In genomic region chr9:92491274-92491673, GRCm38 (mm10) we compare ENCODE assay signal across 29 mouse cellular contexts.
"Had no signal": no experiment of that assay in that cellular context is flagged by ENCODE, and none has a peak within 500 bp of the region (broad histone marks: within the 10 kb centered on the region; RNA-seq: fewer than 3 reads in every experiment).

No protein-coding gene starts in this region.

- H3K27me3 ChIP-seq: limb, embryonic 12.5 days; limb, embryonic 13.5 days; limb, embryonic 15.5 days; liver, embryonic 12.5 days; liver, embryonic 13.5 days; liver, embryonic 15.5 days; lung, embryonic 15.5 days; megakaryocyte, embryonic 14.5 days; midbrain, embryonic 12.5 days; midbrain, embryonic 13.5 days; midbrain, embryonic 15.5 days had no signal

- H3K4me2 ChIP-seq: limb, embryonic 12.5 days; limb, embryonic 13.5 days; limb, embryonic 15.5 days; liver, embryonic 11.5 days; liver, embryonic 12.5 days; liver, embryonic 13.5 days; liver, embryonic 15.5 days; lung, embryonic 14.5 days; lung, embryonic 15.5 days; midbrain, embryonic 11.5 days; midbrain, embryonic 12.5 days; midbrain, embryonic 13.5 days; midbrain, embryonic 15.5 days had no signal

- DNase-seq: left cerebral cortex, postnatal 4 days; liver; liver, embryonic 13.5 days; liver, postnatal 0 days; lung, adult 18-20 months; lung, adult 2 months; lung, embryonic 14.5 days; lung, postnatal 10 days; lung, postnatal 14 days; lung, postnatal 36 days; lung, postnatal 4 days; midbrain, embryonic 14.5 days had no signal

- H3K36me3 ChIP-seq: limb, embryonic 10.5 days; limb, embryonic 12.5 days; limb, embryonic 13.5 days; limb, embryonic 15.5 days; liver, embryonic 12.5 days; liver, embryonic 13.5 days; liver, embryonic 15.5 days; lung, embryonic 15.5 days; midbrain, embryonic 10.5 days; midbrain, embryonic 12.5 days; midbrain, embryonic 13.5 days; midbrain, embryonic 15.5 days had no signal

- H3K9me3 ChIP-seq: limb, embryonic 10.5 days; limb, embryonic 12.5 days; limb, embryonic 13.5 days; limb, embryonic 15.5 days; liver, embryonic 12.5 days; liver, embryonic 13.5 days; liver, embryonic 15.5 days; lung, embryonic 15.5 days; megakaryocyte, embryonic 14.5 days; midbrain, embryonic 10.5 days; midbrain, embryonic 12.5 days; midbrain, embryonic 13.5 days; midbrain, embryonic 15.5 days had no signal

- H3K27ac ChIP-seq: limb, embryonic 10.5 days; limb, embryonic 12.5 days; limb, embryonic 13.5 days; limb, embryonic 15.5 days; liver, embryonic 12.5 days; liver, embryonic 13.5 days; liver, embryonic 14.5 days; liver, embryonic 15.5 days; lung, embryonic 15.5 days; macrophage; midbrain, embryonic 10.5 days; midbrain, embryonic 12.5 days; midbrain, embryonic 13.5 days; midbrain, embryonic 15.5 days had no signal

- H3K4me1 ChIP-seq: limb, embryonic 10.5 days; limb, embryonic 12.5 days; limb, embryonic 15.5 days; liver, embryonic 12.5 days; liver, embryonic 13.5 days; liver, embryonic 15.5 days; lung, embryonic 15.5 days; megakaryocyte, embryonic 14.5 days; midbrain, embryonic 10.5 days; midbrain, embryonic 12.5 days; midbrain, embryonic 15.5 days had no signal

- H3K9ac ChIP-seq: limb, embryonic 12.5 days; limb, embryonic 13.5 days; limb, embryonic 15.5 days; liver, embryonic 12.5 days; liver, embryonic 13.5 days; liver, embryonic 14.5 days; liver, embryonic 15.5 days; liver, postnatal 0 days; lung, embryonic 14.5 days; lung, embryonic 15.5 days; midbrain, embryonic 12.5 days; midbrain, embryonic 13.5 days; midbrain, embryonic 15.5 days had no signal

- H3K4me3 ChIP-seq: limb, embryonic 10.5 days; limb, embryonic 12.5 days; limb, embryonic 13.5 days; limb, embryonic 15.5 days; liver, embryonic 12.5 days; liver, embryonic 13.5 days; liver, embryonic 15.5 days; lung, embryonic 15.5 days; megakaryocyte, embryonic 14.5 days; midbrain, embryonic 10.5 days; midbrain, embryonic 12.5 days; midbrain, embryonic 13.5 days; midbrain, embryonic 15.5 days; myocyte had no signal
